Mouse (Mus musculus) liver, embryonic 11.5 days (tissue): ENCODE data around the gene Cfp. TPM values are rescaled to one million over a fixed set of nuclear protein-coding genes. Genes with fewer than 3 reads are reported as not detected.

Experiments
- ATAC-seq: fragments of 200-750 bp; cut with Nextera tagmentation; replicated peaks from 2 replicates; pipeline ENCODE4 v1.8.0; 2017; ENCODE audit warnings: moderate number of reproducible peaks, mild to moderate bottlenecking, moderate TSS enrichment, moderate library complexity; ENCODE audit not compliant: low FRiP score
- DNase-seq: peaks from one replicate; pipeline ENCODE4 v3.0.0-alpha.2; 2017; ENCODE audit warnings: low spot score
- H3K27ac ChIP-seq: fragments of 300-500 bp; sonication (generic); 2 replicates; pipeline ENCODE4 v1.5.1; 2014; ENCODE audit warnings: mild to moderate bottlenecking, low read depth, low read length, control low read depth
- H3K27me3 ChIP-seq: fragments of 300-500 bp; sonication (generic); replicated peaks from 2 replicates; pipeline ENCODE4 v1.6.1; 2014; ENCODE audit warnings: low read length, mixed read lengths; ENCODE audit not compliant: control insufficient read depth, insufficient read depth
- H3K36me3 ChIP-seq: fragments of 300-500 bp; sonication (generic); 2 replicates; pipeline ENCODE4 v1.6.1; 2014; ENCODE audit warnings: mild to moderate bottlenecking, low read length, moderate library complexity, mixed read lengths; ENCODE audit not compliant: control insufficient read depth, insufficient read depth
- H3K4me1 ChIP-seq: fragments of 300-500 bp; sonication (generic); replicated peaks from 2 replicates; pipeline ENCODE4 v1.6.1; 2014; ENCODE audit warnings: low read length, mixed read lengths; ENCODE audit not compliant: control insufficient read depth, insufficient read depth
- H3K4me2 ChIP-seq: fragments of 300-500 bp; sonication (generic); 2 replicates; pipeline ENCODE4 v1.6.1; 2014; ENCODE audit warnings: mild to moderate bottlenecking, control low read depth, moderate library complexity
- H3K4me3 ChIP-seq: fragments of 300-500 bp; sonication (generic); 2 replicates; pipeline ENCODE4 v1.5.1; 2014; ENCODE audit warnings: low read depth, low read length, control low read depth
- H3K9ac ChIP-seq: fragments of 300-500 bp; sonication (generic); 2 replicates; pipeline ENCODE4 v1.6.1; 2014; ENCODE audit warnings: low read depth, low read length, control low read depth
- H3K9me3 ChIP-seq: fragments of 300-500 bp; sonication (generic); 2 replicates; pipeline ENCODE4 v1.6.1; 2016; ENCODE audit warnings: low read length, inconsistent platforms, mixed read lengths; ENCODE audit not compliant: control insufficient read depth
- WGBS: fragments of 180-500 bp; shearing (Covaris S2); extraction: QIAGEN DNeasy Blood & Tissue Kit; methylation state at CpG from one replicate; pipeline ENCODE4 v1.1.7; 2014; 5-methylcytosine and 5-hydroxymethylcytosine counted together
- polyA plus RNA-seq: library from polyadenylated mRNA; unstranded; fragments of >200 nt; fragmentation: Nextera tagmentation; extraction: Ambion mirVana; gene quantifications from 2 replicates; pipeline ENCODE4 v1.2.1, GENCODE M21; 2014

The Cfp gene
- 11.5 and 12.0 TPM in 2 replicates for polyA plus RNA-seq

DNA sequence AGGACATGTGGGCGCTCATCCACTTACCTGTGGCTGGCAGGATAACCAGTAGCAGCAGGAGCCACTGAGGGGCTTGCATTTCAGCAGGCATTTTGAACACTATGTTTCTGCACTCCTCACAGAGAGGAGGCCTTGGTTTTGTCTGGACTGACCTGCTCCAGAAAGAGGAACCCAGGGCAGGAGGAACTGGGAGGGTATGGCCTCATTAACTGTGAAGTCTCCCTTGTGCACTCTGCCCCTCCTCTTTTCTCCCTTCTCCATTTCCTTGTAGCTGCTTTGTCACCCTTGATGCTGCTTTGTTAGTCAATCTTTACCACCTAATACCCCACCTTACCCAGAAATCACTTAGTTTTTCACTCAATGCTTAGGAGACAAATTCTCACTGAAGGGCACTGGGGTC lies at the start of gene Cfp:
TSS of gene Cfp (minus strand) at position 192 of the 400 bp plus-strand sequence.
- Histone ChIP-seq H3K4me2 (no peak within 1 kb of the TSS), H3K27ac (no peak within 1 kb of the TSS), H3K9ac (no peak within 1 kb of the TSS), H3K9me3 (no peaks in the 10 kb centered on the region), H3K27me3 (no peaks in the 10 kb centered on the region), H3K4me1 (no peaks in the 10 kb centered on the region), H3K36me3 (no peaks in the 10 kb centered on the region), H3K4me3 (no peak within 1 kb of the TSS)
- DNase-seq: no peak
- ATAC-seq: no peak
- WGBS: 60% methylated on average over 1 of the region's 1 CpGs

DNA sequence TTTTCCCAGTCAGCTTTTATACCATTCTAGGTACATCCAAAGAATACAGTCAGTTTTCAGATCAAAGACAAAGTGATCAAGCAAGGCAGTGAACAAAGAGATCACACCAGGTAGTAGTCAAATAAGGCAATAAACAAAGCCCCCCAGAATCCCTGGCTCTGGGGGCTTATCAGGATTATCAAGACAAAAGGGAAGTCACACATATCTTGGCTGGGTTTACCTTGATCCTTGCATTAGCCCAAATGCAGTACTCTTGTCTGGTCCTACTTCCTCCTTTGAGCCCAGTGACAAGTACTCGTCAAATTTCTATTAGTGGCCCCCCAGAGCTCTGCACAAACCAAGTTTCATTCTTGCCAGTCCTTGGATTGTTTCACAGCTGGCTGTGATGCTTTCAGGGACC lies 49.5 kb upstream of the Cfp start:
- DNase-seq (no peak), ATAC-seq (no peak)
- H3K9ac ChIP-seq: no peak overlapping the region
- no peak overlapping the region for H3K4me2 ChIP-seq
- no peak overlapping the region for H3K4me3 ChIP-seq
- H3K9me3 ChIP-seq: no peaks in the 10 kb centered on the region
- H3K27me3 ChIP-seq: no peaks in the 10 kb centered on the region
- H3K4me1 ChIP-seq: no peaks in the 10 kb centered on the region
- WGBS: 63% methylated on average over 1 of the region's 1 CpGs
- H3K27ac ChIP-seq: no peak overlapping the region
- H3K36me3 ChIP-seq: no peaks in the 10 kb centered on the region

DNA sequence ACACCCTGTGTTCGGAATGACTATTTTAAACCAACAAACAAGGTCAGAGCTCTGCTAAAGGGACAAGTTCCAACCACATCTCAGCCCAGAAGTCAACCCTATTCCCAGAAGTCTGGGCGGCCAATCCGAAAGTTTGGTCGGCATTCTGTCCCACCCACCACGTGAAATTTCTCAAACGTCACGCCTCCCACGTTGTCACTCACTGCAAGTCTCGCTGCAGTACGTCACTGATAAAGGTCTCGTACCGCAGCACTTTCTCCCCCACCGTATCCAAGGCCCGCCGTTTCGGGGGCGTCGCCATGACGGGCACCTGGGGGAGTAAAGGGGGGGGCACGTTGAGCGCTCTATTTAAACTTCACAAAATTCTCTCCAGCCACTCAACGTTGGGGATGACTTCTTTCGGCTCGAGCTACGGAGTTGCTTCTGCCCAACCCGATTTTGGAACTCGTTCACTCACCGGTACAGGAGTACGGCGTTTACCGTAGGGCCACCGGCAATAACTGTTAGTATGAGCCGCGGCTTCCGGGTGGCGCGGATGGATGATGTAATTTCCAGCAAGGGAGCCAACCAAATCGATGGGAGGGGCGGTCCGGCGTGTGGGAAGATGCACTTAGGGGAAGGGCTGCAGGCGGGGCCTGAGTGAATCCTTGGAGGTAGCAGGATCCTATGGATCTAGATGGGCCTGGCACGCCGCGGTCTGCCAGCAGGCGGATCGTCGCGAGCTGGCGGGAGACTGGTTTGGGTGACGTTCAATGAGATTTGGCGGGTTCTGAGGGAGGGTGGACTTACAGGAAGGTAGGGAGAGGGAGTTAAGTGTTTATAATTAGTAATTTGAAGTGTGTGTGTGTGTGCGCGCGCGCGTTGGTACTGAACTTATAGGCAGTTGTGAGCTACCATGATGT lies 30.4 kb upstream of the Cfp start, which contains the start of gene Uxt:
TSS of gene Uxt (minus strand) at position 541 of the 902 bp plus-strand sequence.
- H3K4me3 ChIP-seq: peak within 1 kb of the TSS; percentile 47
- peak within 1 kb of the TSS; percentile 66; the same call in 1 of the 2 replicates for H3K27ac ChIP-seq
- no peaks in the 10 kb centered on the region for H3K36me3 ChIP-seq
- DNase-seq (peak; percentile 85), ATAC-seq (peak; percentile 94)
- 13% methylated on average over 57 of the region's 57 CpGs for WGBS
- no peaks in the 10 kb centered on the region for H3K4me1 ChIP-seq
- H3K4me2 ChIP-seq: peak within 1 kb of the TSS; percentile 65
- H3K9ac ChIP-seq: peak within 1 kb of the TSS; percentile 56
- no peaks in the 10 kb centered on the region for H3K9me3 ChIP-seq
- H3K27me3 ChIP-seq: no peaks in the 10 kb centered on the region

DNA sequence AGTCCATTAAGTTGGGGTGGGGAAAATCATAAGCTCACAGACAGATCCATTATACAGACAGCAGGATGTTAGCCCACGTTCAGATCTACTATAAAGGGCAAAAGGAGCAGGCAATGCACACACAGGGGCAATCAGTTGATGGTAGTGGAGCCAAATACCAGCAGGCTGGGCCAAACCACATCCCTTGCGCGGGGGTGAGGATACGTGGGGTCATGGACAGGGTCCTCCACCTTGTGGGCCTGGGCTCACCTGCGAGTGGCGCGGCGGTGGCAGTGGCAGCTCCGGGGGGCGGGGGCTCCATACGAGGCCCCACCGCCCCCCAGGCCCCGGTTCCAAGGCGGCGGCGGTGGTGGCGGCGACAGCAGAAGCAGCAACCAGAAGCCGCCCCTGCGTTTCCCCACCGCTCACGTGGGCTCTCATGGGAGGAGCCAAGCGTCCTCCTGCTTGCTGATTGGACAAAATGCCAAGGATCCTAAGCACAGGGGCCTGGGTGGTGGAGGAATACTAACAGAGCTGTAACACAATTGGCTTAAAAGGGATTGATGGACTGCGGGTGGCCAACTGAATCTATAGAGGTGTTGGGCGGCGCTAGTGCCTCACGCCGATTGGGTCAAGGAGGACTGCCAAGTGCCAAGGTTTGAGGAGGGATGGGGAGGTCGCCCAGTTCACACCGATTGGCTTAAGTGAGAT lies 19.0 kb upstream of the Cfp start, which contains the start of gene Elk1:
TSS of gene Elk1 (minus strand) at position 418 of the 690 bp plus-strand sequence.
- WGBS: 7% methylated on average over 26 of the region's 30 CpGs

DNA sequence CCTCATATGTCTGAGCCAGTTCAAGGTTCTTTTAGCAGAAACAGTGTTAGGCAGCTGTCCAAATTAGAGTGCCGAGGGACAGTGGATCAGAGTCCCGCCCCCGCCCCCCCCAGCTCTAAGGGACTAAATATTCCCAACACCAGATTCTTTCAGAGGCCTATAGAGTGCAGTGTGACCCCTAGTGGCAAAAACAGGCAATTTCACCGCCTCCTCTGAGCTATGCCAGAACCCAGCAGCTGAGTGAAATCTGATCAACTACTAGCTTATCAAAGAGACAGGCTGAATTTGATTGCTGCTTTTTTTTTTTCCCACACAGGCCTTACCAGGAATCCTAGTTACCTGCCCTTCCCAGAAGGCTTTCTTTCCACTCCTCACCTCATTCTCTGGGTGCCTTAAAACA lies 14.7 kb upstream of the Cfp start:
- H3K4me3 ChIP-seq: no peak overlapping the region
- ATAC-seq (no peak), DNase-seq (no peak)
- 21% methylated on average over 4 of the region's 4 CpGs for WGBS
- H3K4me2 ChIP-seq: no peak overlapping the region
- H3K9me3 ChIP-seq: no peaks in the 10 kb centered on the region
- no peaks in the 10 kb centered on the region for H3K27me3 ChIP-seq
- no peak overlapping the region for H3K9ac ChIP-seq
- no peaks in the 10 kb centered on the region for H3K4me1 ChIP-seq
- no peak overlapping the region for H3K27ac ChIP-seq
- no peaks in the 10 kb centered on the region for H3K36me3 ChIP-seq

More for the DNA sequence above, 19.0 kb upstream of the Cfp start, which contains the start of gene Elk1:
- peak within 1 kb of the TSS; percentile 67 for H3K9ac ChIP-seq
- no peaks in the 10 kb centered on the region for H3K4me1 ChIP-seq
- H3K4me2 ChIP-seq: peak within 1 kb of the TSS; percentile 59
- ATAC-seq (peak; percentile 97), DNase-seq (peak; percentile 64)
- no peak within 1 kb of the TSS for H3K27ac ChIP-seq
- H3K9me3 ChIP-seq: no peaks in the 10 kb centered on the region
- peak within 1 kb of the TSS; percentile 63 for H3K4me3 ChIP-seq
- no peaks in the 10 kb centered on the region for H3K36me3 ChIP-seq
- H3K27me3 ChIP-seq: no peaks in the 10 kb centered on the region

DNA sequence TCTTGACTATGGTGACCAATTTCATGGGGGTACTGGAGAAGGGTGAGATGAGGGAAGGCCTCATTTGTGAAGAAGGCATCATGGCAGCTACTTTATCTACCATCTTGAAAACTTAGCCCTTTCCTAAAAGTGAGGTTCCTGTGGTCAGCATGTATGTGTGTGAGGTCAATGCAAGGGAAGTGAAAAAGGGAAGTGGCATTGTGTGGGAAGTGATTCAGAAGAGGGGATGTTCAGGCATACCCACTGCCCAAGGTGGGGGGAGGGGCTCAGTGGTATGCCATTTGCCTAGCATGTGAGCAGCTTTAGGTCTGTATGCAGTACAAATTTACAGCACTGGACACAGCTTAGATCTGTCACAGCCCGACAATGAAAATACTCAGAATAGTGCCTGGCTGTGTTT lies 608 bp upstream of the Cfp start:
- no peaks in the 10 kb centered on the region for H3K36me3 ChIP-seq
- no peak for DNase-seq
- WGBS: 57% methylated on average over 1 of the region's 1 CpGs

DNA sequence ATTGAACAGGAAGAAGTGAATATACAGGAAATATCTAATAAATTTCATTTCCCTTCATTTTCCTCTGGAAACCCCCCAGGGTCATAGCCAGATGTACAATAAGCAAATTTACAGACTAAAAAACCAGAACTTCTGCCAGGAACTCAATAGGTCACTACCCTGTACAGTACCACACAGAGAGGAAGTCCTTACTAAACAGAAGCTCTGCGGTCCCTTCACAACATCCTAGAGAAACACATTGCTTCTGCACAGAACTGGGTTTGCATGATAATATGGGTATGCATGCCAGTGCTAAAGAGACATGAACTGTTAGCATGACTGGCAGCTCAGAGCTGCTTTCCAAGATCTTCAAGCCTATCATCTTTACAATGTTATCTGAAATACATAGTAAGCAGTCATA lies 1.5 kb downstream of the Cfp start:
- Histone ChIP-seq H3K27ac (no peak overlapping the region), H3K9ac (no peak overlapping the region), H3K36me3 (no peaks in the 10 kb centered on the region), H3K27me3 (no peaks in the 10 kb centered on the region), H3K4me3 (no peak overlapping the region), H3K4me2 (no peak overlapping the region), H3K4me1 (no peaks in the 10 kb centered on the region), H3K9me3 (no peaks in the 10 kb centered on the region)
- WGBS: 78% methylated on average over 1 of the region's 1 CpGs
- DNase-seq: no peak
- no peak for ATAC-seq

More for the DNA sequence above, 608 bp upstream of the Cfp start:
- Histone ChIP-seq H3K4me3 (no peak overlapping the region), H3K27me3 (no peaks in the 10 kb centered on the region), H3K9ac (no peak overlapping the region), H3K4me2 (no peak overlapping the region), H3K4me1 (no peaks in the 10 kb centered on the region), H3K9me3 (no peaks in the 10 kb centered on the region), H3K27ac (no peak overlapping the region)
- ATAC-seq: no peak

DNA sequence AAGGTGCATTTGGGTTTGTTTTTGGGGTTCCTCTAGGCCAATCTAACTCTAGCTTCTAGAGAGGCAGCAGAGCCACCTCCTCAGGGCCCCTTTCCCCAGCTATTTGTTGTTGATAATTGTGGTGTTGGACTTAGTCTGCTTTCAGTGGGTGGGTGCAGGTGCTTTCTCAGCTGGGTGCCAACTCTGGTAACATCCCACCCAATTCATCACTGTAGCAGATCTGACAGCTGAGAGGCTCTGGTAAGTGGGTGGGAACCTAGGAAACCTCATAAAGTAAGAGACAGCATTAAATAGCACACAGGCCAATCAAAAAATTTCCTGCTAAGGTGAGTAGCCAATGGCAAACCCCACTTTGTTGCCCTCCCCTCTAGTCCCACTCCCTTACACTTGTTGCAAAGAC lies 6.4 kb downstream of the Cfp start:
- Histone ChIP-seq H3K9me3 (no peaks in the 10 kb centered on the region), H3K4me3 (no peak overlapping the region), H3K36me3 (no peaks in the 10 kb centered on the region), H3K27ac (no peak overlapping the region), H3K4me2 (no peak overlapping the region), H3K4me1 (no peaks in the 10 kb centered on the region), H3K9ac (no peak overlapping the region), H3K27me3 (peaks cover 14% of the 10 kb centered on the region)
- DNase-seq (no peak), ATAC-seq (no peak)
